Mouse (Mus musculus) testis, adult 2 months (tissue): ENCODE measurements around the gene Phb. TPM values are rescaled to one million over a fixed set of nuclear protein-coding genes. Genes with fewer than 3 reads are reported as not detected.

Source experiments
- H3K27ac ChIP-seq: fragments of 200-500 bp; 2 replicates; pipeline ENCODE4 v1.5.1; 2012; ENCODE audit warnings: low read depth, low read length; ENCODE audit not compliant: control insufficient read depth, insufficient read depth
- H3K27me3 ChIP-seq: fragments of 200-500 bp; 2 replicates; pipeline ENCODE4 v1.6.1; 2012; ENCODE audit warnings: mild to moderate bottlenecking, low read length, moderate library complexity; ENCODE audit not compliant: control insufficient read depth, insufficient read depth
- H3K36me3 ChIP-seq: fragments of 200-500 bp; 2 replicates; pipeline ENCODE4 v1.6.1; 2012; ENCODE audit warnings: mild to moderate bottlenecking, low read length; ENCODE audit not compliant: control insufficient read depth, insufficient read depth
- H3K4me1 ChIP-seq: fragments of 200-500 bp; 2 replicates; pipeline ENCODE4 v1.6.1; 2012; ENCODE audit warnings: low read length; ENCODE audit not compliant: control insufficient read depth, insufficient read depth
- H3K4me3 ChIP-seq: fragments of 200-500 bp; 2 replicates; pipeline ENCODE4 v1.5.1; 2012; ENCODE audit warnings: low read depth, mild to moderate bottlenecking, low read length, moderate library complexity, mixed read lengths; ENCODE audit not compliant: control insufficient read depth
- CTCF ChIP-seq: fragments of 200-500 bp; IDR thresholded peaks from 2 replicates; pipeline ENCODE4 v1.5.1; 2012; ENCODE audit warnings: low read depth, mild to moderate bottlenecking, inconsistent platforms, low read length, moderate library complexity; ENCODE audit not compliant: control insufficient read depth, insufficient read depth, insufficient replicate concordance
- POLR2A ChIP-seq: fragments of 200-500 bp; IDR thresholded peaks from 2 replicates; pipeline ENCODE4 v1.6.1; 2012; ENCODE audit warnings: low read depth, mild to moderate bottlenecking, inconsistent platforms, low read length, moderate library complexity; ENCODE audit not compliant: control insufficient read depth
- polyA plus RNA-seq: library from polyadenylated mRNA; depleted of rRNA; stranded (reverse); fragments of >200 nt; gene quantifications from 2 replicates; pipeline ENCODE4 v1.2.3, GENCODE M21; 2012

Gene Phb
- polyA plus RNA-seq, 1 experiment = 21.5 TPM

GRCm38 (mm10) chr11:95631301-95631700 lies 35.5 kb upstream of the Phb start:
- TF ChIP-seq POLR2A (no peak), CTCF (no peak)
- H3K27ac ChIP-seq = no peak overlapping the region
- H3K36me3 ChIP-seq = no peaks in the 10 kb centered on the region
- no peaks in the 10 kb centered on the region for H3K4me1 ChIP-seq
- no peak overlapping the region for H3K4me3 ChIP-seq
- H3K27me3 ChIP-seq = no peaks in the 10 kb centered on the region

- TF ChIP-seq CTCF (no peak), POLR2A (no peak)
- Histone ChIP-seq H3K4me1 (no peaks in the 10 kb centered on the region), H3K36me3 (no peaks in the 10 kb centered on the region), H3K27ac (no peak overlapping the region), H3K4me3 (no peak overlapping the region), H3K27me3 (no peaks in the 10 kb centered on the region)
Measured at GRCm38 (mm10) chr11:95632474-95632873, 34.3 kb upstream of the Phb start.

GRCm38 (mm10) chr11:95633512-95634000 lies 33.2 kb upstream of the Phb start:
- no peaks in the 10 kb centered on the region for H3K27me3 ChIP-seq
- H3K4me3 ChIP-seq = no peak overlapping the region
- H3K36me3 ChIP-seq = no peaks in the 10 kb centered on the region
- TF ChIP-seq CTCF (no peak), POLR2A (no peak)
- H3K27ac ChIP-seq = no peak overlapping the region
- H3K4me1 ChIP-seq = no peaks in the 10 kb centered on the region; the same call in 1 of the 2 replicates

GRCm38 (mm10) chr11:95635030-95635429 lies 31.7 kb upstream of the Phb start:
- no peak overlapping the region for H3K4me3 ChIP-seq
- TF ChIP-seq POLR2A (no peak), CTCF (no peak)
- no peak overlapping the region for H3K27ac ChIP-seq
- H3K36me3 ChIP-seq = no peaks in the 10 kb centered on the region
- no peaks in the 10 kb centered on the region for H3K27me3 ChIP-seq
- no peaks in the 10 kb centered on the region; the same call in 1 of the 2 replicates for H3K4me1 ChIP-seq

GRCm38 (mm10) chr11:95640751-95641150 lies 26.0 kb upstream of the Phb start:
- H3K4me1 ChIP-seq = peaks cover 8% of the 10 kb centered on the region
- H3K36me3 ChIP-seq = no peaks in the 10 kb centered on the region
- no peak overlapping the region for H3K4me3 ChIP-seq
- H3K27me3 ChIP-seq = no peaks in the 10 kb centered on the region; the same call in 1 of the 2 replicates
- no peak overlapping the region for H3K27ac ChIP-seq
- TF ChIP-seq CTCF (no peak), POLR2A (no peak)

GRCm38 (mm10) chr11:95642534-95643280 lies 24.1 kb upstream of the Phb start:
- Histone ChIP-seq H3K27me3 (no peaks in the 10 kb centered on the region; the same call in 1 of the 2 replicates), H3K36me3 (no peaks in the 10 kb centered on the region), H3K4me3 (no peak overlapping the region), H3K27ac (no peak overlapping the region), H3K4me1 (peaks cover 10% of the 10 kb centered on the region)
- TF ChIP-seq POLR2A = no peak
- no peak for TF ChIP-seq CTCF

- peaks cover 10% of the 10 kb centered on the region for H3K4me1 ChIP-seq
- no peak for TF ChIP-seq POLR2A
- TF ChIP-seq CTCF = no peak
- no peak overlapping the region for H3K27ac ChIP-seq
- H3K36me3 ChIP-seq = no peaks in the 10 kb centered on the region
- H3K27me3 ChIP-seq = no peaks in the 10 kb centered on the region; the same call in 1 of the 2 replicates
- H3K4me3 ChIP-seq = no peak overlapping the region
Measured at GRCm38 (mm10) chr11:95643856-95644255, 22.9 kb upstream of the Phb start.
